Mouse (Mus musculus) heart, postnatal 4 days (tissue): ENCODE measurements around the gene Mtor. TPM values are rescaled to one million over a fixed set of nuclear protein-coding genes. Genes with fewer than 3 reads are reported as not detected.
A peak's percentile ranks its signal among the peaks of the same experiment; 100 is the strongest.

Experiments used
- DNase-seq: peaks from one replicate; pipeline ENCODE4 v3.0.0; 2021
- total RNA-seq, 2 experiments: library from RNA; stranded (reverse); gene quantifications; 2 replicates each; pipeline ENCODE4 v1.2.3; 2021

Gene Mtor
- total RNA-seq, 2 experiments from 2014 or later = 58.2 to 62.7 TPM

- no peak for DNase-seq
Observed at GRCm38 (mm10) chr4:148598826-148599225, 150.4 kb downstream of the Mtor start.

GRCm38 (mm10) chr4:148600316-148600715 lies 151.9 kb downstream of the Mtor start:
- no peak for DNase-seq

GRCm38 (mm10) chr4:148601871-148602270 lies 153.5 kb downstream of the Mtor start:
- DNase-seq = no peak

- DNase-seq = no peak
Observed at GRCm38 (mm10) chr4:148602357-148603120, 154.1 kb downstream of the Mtor start, which contains the start of gene Masp2. Gene Masp2 (plus strand): TSS chr4:148602554.

GRCm38 (mm10) chr4:148603376-148604139 lies 155.1 kb downstream of the Mtor start:
- DNase-seq = no peak

GRCm38 (mm10) chr4:148604141-148604540 lies 155.7 kb downstream of the Mtor start:
- DNase-seq = no peak

GRCm38 (mm10) chr4:148604541-148605165 lies 156.2 kb downstream of the Mtor start:
- DNase-seq = peak; percentile 77

Other genes starting within 250 kb of the Mtor start
- gene Disp3, start 160.6 kb upstream of the Mtor start, total RNA-seq = under 1 TPM; 0.14 to 0.19 TPM
- gene Ubiad1, start 3.8 kb upstream of the Mtor start, total RNA-seq = 10 to 100 TPM; 19.5 to 21.5 TPM
- 1 to 10 TPM; 3.9 to 5.6 TPM for gene Angptl7, start 51.8 kb downstream of the Mtor start, total RNA-seq
- 10 to 100 TPM; 62.4 to 66.2 TPM for gene Exosc10, start 109.8 kb downstream of the Mtor start, total RNA-seq
- gene Srm, start 142.9 kb downstream of the Mtor start, total RNA-seq = 10 to 100 TPM; 33.0 to 34.7 TPM
- gene Masp2, start 153.9 kb downstream of the Mtor start, total RNA-seq = under 1 TPM in 1 of 2 experiments, not detected in 1; 0.25 TPM
- 100 to 1,000 TPM; 198 to 204 TPM for gene Tardbp, start 178.4 kb downstream of the Mtor start, total RNA-seq
- 1 to 10 TPM; 4.1 to 4.9 TPM for gene Gm572, start 194.7 kb downstream of the Mtor start, total RNA-seq